Mouse (Mus musculus): ENCODE results near the gene Pml. TPM values are rescaled to one million over a fixed set of nuclear protein-coding genes. Genes with fewer than 3 reads are reported as not detected.

Pml gene
- polyA plus RNA-seq (2015; fragmentation: Nextera tagmentation; extraction: Ambion mirVana), result 18.9 and 21.1 TPM in 2 replicates

- H3K36me3 ChIP-seq, result peaks cover 11% of the 10 kb centered on the region
- WGBS (ENCODE audit: insufficient replicate concordance), result under 1% methylated on average over 16 of the region's 16 CpGs
- no peaks in the 10 kb centered on the region for H3K27me3 ChIP-seq
- ATAC-seq (ENCODE audit: low read depth) (peak; percentile 67), DNase-seq (peak; percentile 76)
- peak within 1 kb of the TSS; percentile 97 for H3K27ac ChIP-seq
- peak within 1 kb of the TSS; percentile 82 for H3K4me3 ChIP-seq (replicated peaks)
- no peaks in the 10 kb centered on the region for H3K9me3 ChIP-seq (replicated peaks)
- peaks cover 69% of the 10 kb centered on the region for H3K4me1 ChIP-seq (replicated peaks)
- peak within 1 kb of the TSS; percentile 95 for H3K4me2 ChIP-seq
- peak within 1 kb of the TSS; percentile 92 for H3K9ac ChIP-seq
These were observed at the start of gene Pml for GRCm38 (mm10) chr9:58249592-58250192. Pml (minus strand) TSS chr9:58249786.

GRCm38 (mm10) chr9:58297961-58298477 is 48.4 kb upstream of the Pml start:
- H3K27ac ChIP-seq, result no peak overlapping the region
- WGBS (ENCODE audit: insufficient replicate concordance), result 57% methylated on average over 4 of the region's 4 CpGs
- H3K4me1 ChIP-seq (replicated peaks), result peaks cover 15% of the 10 kb centered on the region
- no peaks in the 10 kb centered on the region for H3K27me3 ChIP-seq
- H3K4me2 ChIP-seq, result no peak overlapping the region
- no peak overlapping the region for H3K9ac ChIP-seq
- H3K4me3 ChIP-seq (replicated peaks), result no peak overlapping the region
- H3K36me3 ChIP-seq, result no peaks in the 10 kb centered on the region
- no peak for ATAC-seq (ENCODE audit: low read depth)
- DNase-seq, result no peak
- H3K9me3 ChIP-seq (replicated peaks), result no peaks in the 10 kb centered on the region

- 59% methylated on average over 6 of the region's 6 CpGs for WGBS (ENCODE audit: insufficient replicate concordance)
- H3K9ac ChIP-seq, result no peak overlapping the region
- no peaks in the 10 kb centered on the region for H3K36me3 ChIP-seq
- no peaks in the 10 kb centered on the region for H3K27me3 ChIP-seq
- no peak overlapping the region for H3K27ac ChIP-seq
- H3K9me3 ChIP-seq (replicated peaks), result no peaks in the 10 kb centered on the region
- ATAC-seq (ENCODE audit: low read depth), result no peak; the same call in 1 of the 2 replicates
- H3K4me1 ChIP-seq (replicated peaks), result peaks cover 15% of the 10 kb centered on the region
- H3K4me2 ChIP-seq, result no peak overlapping the region
- no peak overlapping the region for H3K4me3 ChIP-seq (replicated peaks)
- no peak for DNase-seq
These were observed 47.5 kb upstream of the Pml start for GRCm38 (mm10) chr9:58297065-58297464.

GRCm38 (mm10) chr9:58295766-58296361 is 46.3 kb upstream of the Pml start:
- Histone ChIP-seq H3K4me1 (replicated peaks) (peaks cover 15% of the 10 kb centered on the region), H3K9ac (no peak overlapping the region), H3K27me3 (no peaks in the 10 kb centered on the region), H3K27ac (peak overlapping the region; percentile 23; the same call in 1 of the 2 replicates), H3K36me3 (no peaks in the 10 kb centered on the region), H3K9me3 (replicated peaks) (no peaks in the 10 kb centered on the region), H3K4me3 (replicated peaks) (no peak overlapping the region), H3K4me2 (no peak overlapping the region)
- ATAC-seq (ENCODE audit: low read depth) (no peak), DNase-seq (no peak)
- 41% methylated on average over 9 of the region's 9 CpGs for WGBS (ENCODE audit: insufficient replicate concordance)

GRCm38 (mm10) chr9:58295345-58295744 is 45.8 kb upstream of the Pml start:
- Histone ChIP-seq H3K27me3 (no peaks in the 10 kb centered on the region), H3K4me1 (replicated peaks) (peaks cover 15% of the 10 kb centered on the region), H3K9me3 (replicated peaks) (no peaks in the 10 kb centered on the region), H3K4me2 (no peak overlapping the region), H3K36me3 (no peaks in the 10 kb centered on the region), H3K4me3 (replicated peaks) (no peak overlapping the region), H3K9ac (no peak overlapping the region), H3K27ac (no peak overlapping the region)
- ATAC-seq (ENCODE audit: low read depth) (no peak), DNase-seq (no peak)
- 76% methylated on average over 3 of the region's 3 CpGs for whole genome bisulfite sequencing (ENCODE audit: insufficient replicate concordance)

- Histone ChIP-seq H3K27me3 (no peaks in the 10 kb centered on the region), H3K4me1 (replicated peaks) (peaks cover 15% of the 10 kb centered on the region), H3K27ac (no peak overlapping the region), H3K9me3 (replicated peaks) (no peaks in the 10 kb centered on the region), H3K9ac (no peak overlapping the region), H3K4me3 (replicated peaks) (no peak overlapping the region), H3K36me3 (no peaks in the 10 kb centered on the region), H3K4me2 (no peak overlapping the region)
- DNase-seq, result no peak
- no peak for ATAC-seq (ENCODE audit: low read depth)
- 49% methylated on average over 7 of the region's 7 CpGs for WGBS (ENCODE audit: insufficient replicate concordance)
These were observed 44.9 kb upstream of the Pml start for GRCm38 (mm10) chr9:58294527-58294926.

GRCm38 (mm10) chr9:58289901-58290300 is 40.3 kb upstream of the Pml start:
- Histone ChIP-seq H3K27me3 (0 out of 2 replicates have a peak, but pooled peaks cover 3% of the 10 kb centered on the region), H3K9me3 (replicated peaks) (no peaks in the 10 kb centered on the region), H3K4me3 (replicated peaks) (no peak overlapping the region), H3K9ac (no peak overlapping the region), H3K36me3 (no peaks in the 10 kb centered on the region), H3K4me1 (replicated peaks) (no peaks in the 10 kb centered on the region), H3K27ac (no peak overlapping the region), H3K4me2 (no peak overlapping the region)
- DNase-seq (no peak), ATAC-seq (ENCODE audit: low read depth) (no peak)
- 44% methylated on average over 2 of the region's 2 CpGs for WGBS (ENCODE audit: insufficient replicate concordance)

GRCm38 (mm10) chr9:58289090-58289489 is 39.5 kb upstream of the Pml start:
- no peak overlapping the region for H3K4me2 ChIP-seq
- no peak overlapping the region for H3K4me3 ChIP-seq (replicated peaks)
- no peaks in the 10 kb centered on the region for H3K9me3 ChIP-seq (replicated peaks)
- 55% methylated on average over 1 of the region's 1 CpGs for WGBS (ENCODE audit: insufficient replicate concordance)
- H3K27ac ChIP-seq, result no peak overlapping the region
- ATAC-seq (ENCODE audit: low read depth) (no peak), DNase-seq (no peak)
- 0 out of 2 replicates have a peak, but pooled peaks cover 3% of the 10 kb centered on the region for H3K27me3 ChIP-seq
- H3K36me3 ChIP-seq, result no peaks in the 10 kb centered on the region
- no peak overlapping the region for H3K9ac ChIP-seq
- no peaks in the 10 kb centered on the region for H3K4me1 ChIP-seq (replicated peaks)

- H3K4me2 ChIP-seq, result no peak overlapping the region
- H3K4me1 ChIP-seq (replicated peaks), result peaks cover 23% of the 10 kb centered on the region
- ATAC-seq (ENCODE audit: low read depth) (no peak), DNase-seq (no peak)
- no peak overlapping the region for H3K9ac ChIP-seq
- 0 out of 2 replicates have a peak, but pooled peaks cover 3% of the 10 kb centered on the region for H3K27me3 ChIP-seq
- 69% methylated on average over 7 of the region's 7 CpGs for WGBS (ENCODE audit: insufficient replicate concordance)
- H3K4me3 ChIP-seq (replicated peaks), result no peak overlapping the region
- no peaks in the 10 kb centered on the region for H3K36me3 ChIP-seq
- no peaks in the 10 kb centered on the region for H3K9me3 ChIP-seq (replicated peaks)
- no peak overlapping the region for H3K27ac ChIP-seq
These were observed 33.8 kb upstream of the Pml start for GRCm38 (mm10) chr9:58283431-58283830.

GRCm38 (mm10) chr9:58281597-58281996 is 32.0 kb upstream of the Pml start:
- no peak overlapping the region for H3K4me2 ChIP-seq
- ATAC-seq (ENCODE audit: low read depth), result no peak
- no peaks in the 10 kb centered on the region for H3K9me3 ChIP-seq (replicated peaks)
- H3K27ac ChIP-seq, result no peak overlapping the region
- H3K4me3 ChIP-seq (replicated peaks), result no peak overlapping the region
- peak; percentile 35 for DNase-seq
- H3K27me3 ChIP-seq, result 0 out of 2 replicates have a peak, but pooled peaks cover 2% of the 10 kb centered on the region
- H3K9ac ChIP-seq, result no peak overlapping the region
- peaks cover 23% of the 10 kb centered on the region for H3K4me1 ChIP-seq (replicated peaks)
- 33% methylated on average over 3 of the region's 3 CpGs for WGBS (ENCODE audit: insufficient replicate concordance)
- H3K36me3 ChIP-seq, result no peaks in the 10 kb centered on the region

GRCm38 (mm10) chr9:58280259-58281109 is 30.9 kb upstream of the Pml start:
- H3K36me3 ChIP-seq, result no peaks in the 10 kb centered on the region
- 31% methylated on average over 9 of the region's 9 CpGs for WGBS (ENCODE audit: insufficient replicate concordance)
- H3K4me2 ChIP-seq, result no peak overlapping the region
- H3K4me3 ChIP-seq (replicated peaks), result no peak overlapping the region
- H3K9ac ChIP-seq, result no peak overlapping the region
- peak; percentile 65 for DNase-seq
- peaks cover 28% of the 10 kb centered on the region for H3K4me1 ChIP-seq (replicated peaks)
- no peaks in the 10 kb centered on the region for H3K9me3 ChIP-seq (replicated peaks)
- no peaks in the 10 kb centered on the region for H3K27me3 ChIP-seq
- H3K27ac ChIP-seq, result no peak overlapping the region
- ATAC-seq (ENCODE audit: low read depth), result 0 out of 2 replicates have a peak, but pooled peaks have one; percentile 51
